Mouse (Mus musculus): ENCODE results near the gene Gnai3. TPM values are rescaled to one million over a fixed set of nuclear protein-coding genes. Genes with fewer than 3 reads are reported as not detected.

Gene Gnai3
- total RNA-seq, 1 experiment from 2014 or later: 134 TPM

- no peak for DNase-seq
Observed at GRCm38 (mm10) chr3:108083161-108083560, 62.8 kb downstream of the Gnai3 start.

- DNase-seq: peak; percentile 76
Observed at GRCm38 (mm10) chr3:108082251-108082875, 63.6 kb downstream of the Gnai3 start.

GRCm38 (mm10) chr3:108081681-108082080 lies 64.3 kb downstream of the Gnai3 start:
- peak; percentile 44 for DNase-seq

- DNase-seq: no peak
Observed at GRCm38 (mm10) chr3:108076836-108077235, 69.1 kb downstream of the Gnai3 start.

GRCm38 (mm10) chr3:108072983-108073569 lies 72.9 kb downstream of the Gnai3 start:
- no peak for DNase-seq

GRCm38 (mm10) chr3:108070295-108071293 lies 75.4 kb downstream of the Gnai3 start:
- peak; percentile 91 for DNase-seq

GRCm38 (mm10) chr3:108069231-108069870 lies 76.6 kb downstream of the Gnai3 start:
- DNase-seq: peak; percentile 64

GRCm38 (mm10) chr3:108068826-108069225 lies 77.1 kb downstream of the Gnai3 start:
- no peak for DNase-seq

- DNase-seq: no peak
Observed at GRCm38 (mm10) chr3:108067370-108067934, 78.5 kb downstream of the Gnai3 start.

GRCm38 (mm10) chr3:108065551-108065950 lies 80.4 kb downstream of the Gnai3 start:
- DNase-seq: no peak

GRCm38 (mm10) chr3:108064672-108065071 lies 81.3 kb downstream of the Gnai3 start:
- no peak for DNase-seq

GRCm38 (mm10) chr3:108062648-108063047 lies 83.3 kb downstream of the Gnai3 start:
- DNase-seq: peak; percentile 59

- DNase-seq: peak; percentile 61
Observed at GRCm38 (mm10) chr3:108061420-108061819, 84.5 kb downstream of the Gnai3 start.

Other genes starting within 250 kb of the Gnai3 start
- 52.8 and 70.5 TPM in 2 replicates for gene Gstm7, start 214.3 kb downstream of the Gnai3 start, total RNA-seq (2021)
- gene Gstm6, start 202.4 kb downstream of the Gnai3 start, total RNA-seq (2021): 3.3 and 5.9 TPM in 2 replicates
- 2.1 TPM in 1 of 2 replicates, not detected in the other for gene Gstm3, start 176.9 kb downstream of the Gnai3 start, total RNA-seq (2021)
- gene Gstm2, start 159.7 kb downstream of the Gnai3 start, total RNA-seq (2021): 109 and 111 TPM in 2 replicates
- gene Gstm1, start 128.2 kb downstream of the Gnai3 start, total RNA-seq (2021): 145 and 158 TPM in 2 replicates
- 11.2 and 12.3 TPM in 2 replicates for gene Gstm4, start 101.3 kb downstream of the Gnai3 start, total RNA-seq (2021)
- 117 and 124 TPM in 2 replicates for gene Ampd2, start 59.5 kb downstream of the Gnai3 start, total RNA-seq (2021)
- 9.8 and 12.6 TPM in 2 replicates for gene Gnat2, start 53.4 kb downstream of the Gnai3 start, total RNA-seq (2021)
- 0.23 TPM in 1 of 2 replicates, not detected in the other for gene Gpr61, start 8.7 kb upstream of the Gnai3 start, total RNA-seq (2021)
- 19.3 and 19.5 TPM in 2 replicates for gene Amigo1, start 40.2 kb upstream of the Gnai3 start, total RNA-seq (2021)
- gene Cyb561d1, start 55.1 kb upstream of the Gnai3 start, total RNA-seq (2021): 5.7 and 9.6 TPM in 2 replicates
- 8.1 and 10.2 TPM in 2 replicates for gene Atxn7l2, start 64.8 kb upstream of the Gnai3 start, total RNA-seq (2021)
- gene Sypl2, start 80.5 kb upstream of the Gnai3 start, total RNA-seq (2021): 0.15 and 0.22 TPM in 2 replicates
- gene Psma5, start 110.8 kb upstream of the Gnai3 start, total RNA-seq (2021): 83.9 and 86.4 TPM in 2 replicates
- gene Sort1, start 137.9 kb upstream of the Gnai3 start, total RNA-seq (2021): 42.0 and 45.7 TPM in 2 replicates
- not detected in 2 replicates for gene Mybphl, start 218.8 kb upstream of the Gnai3 start, total RNA-seq (2021)
- 4.1 and 5.3 TPM in 2 replicates for gene Psrc1, start 237.7 kb upstream of the Gnai3 start, total RNA-seq (2021)

Data from adrenal gland, postnatal 14 days (tissue).